Mouse (Mus musculus): Measurements from ENCODE around the gene Oaf. TPM values are rescaled to one million over a fixed set of nuclear protein-coding genes. Genes with fewer than 3 reads are reported as not detected.

Gene Oaf
- polyA plus RNA-seq, 1 experiment from 2014 or later = 30.9 TPM

- Histone ChIP-seq H3K36me3 (no peaks in the 10 kb centered on the region), H3K9ac (replicated peaks) (no peak overlapping the region; the same call in 1 of the 2 replicates), H3K4me3 (no peak overlapping the region), H3K27me3 (peaks cover 11% of the 10 kb centered on the region), H3K4me1 (peaks cover 11% of the 10 kb centered on the region), H3K27ac (replicated peaks) (no peak overlapping the region), H3K4me2 (replicated peaks) (no peak overlapping the region), H3K9me3 (no peaks in the 10 kb centered on the region)
- 4% methylated on average over 5 of the region's 5 CpGs for WGBS
- no peak for ATAC-seq (ENCODE audit: low FRiP score, low read depth)
Measured at GRCm38 (mm10) chr9:43232286-43232685, 7.4 kb downstream of the Oaf start.

GRCm38 (mm10) chr9:43231805-43232204, 7.9 kb downstream of the Oaf start:
- 80% methylated on average over 4 of the region's 4 CpGs for WGBS
- H3K4me2 ChIP-seq (replicated peaks) = no peak overlapping the region
- H3K27ac ChIP-seq (replicated peaks) = peak overlapping the region; percentile 8; the same call in 1 of the 2 replicates
- ATAC-seq (ENCODE audit: low FRiP score, low read depth) = no peak
- no peak overlapping the region for H3K4me3 ChIP-seq
- H3K36me3 ChIP-seq = no peaks in the 10 kb centered on the region
- peaks cover 6% of the 10 kb centered on the region for H3K27me3 ChIP-seq
- H3K4me1 ChIP-seq = peaks cover 9% of the 10 kb centered on the region
- H3K9ac ChIP-seq (replicated peaks) = no peak overlapping the region; the same call in 1 of the 2 replicates
- no peaks in the 10 kb centered on the region for H3K9me3 ChIP-seq

- H3K9ac ChIP-seq (replicated peaks) = no peak overlapping the region
- no peaks in the 10 kb centered on the region for H3K36me3 ChIP-seq
- no peak overlapping the region for H3K4me3 ChIP-seq
- no peak overlapping the region for H3K4me2 ChIP-seq (replicated peaks)
- no peak for ATAC-seq (ENCODE audit: low FRiP score, low read depth)
- WGBS = 70% methylated on average over 4 of the region's 4 CpGs
- H3K27me3 ChIP-seq = no peaks in the 10 kb centered on the region
- peaks cover 11% of the 10 kb centered on the region for H3K4me1 ChIP-seq
- H3K9me3 ChIP-seq = no peaks in the 10 kb centered on the region
- H3K27ac ChIP-seq (replicated peaks) = no peak overlapping the region
Measured at GRCm38 (mm10) chr9:43230886-43231285, 8.8 kb downstream of the Oaf start.

DNA sequence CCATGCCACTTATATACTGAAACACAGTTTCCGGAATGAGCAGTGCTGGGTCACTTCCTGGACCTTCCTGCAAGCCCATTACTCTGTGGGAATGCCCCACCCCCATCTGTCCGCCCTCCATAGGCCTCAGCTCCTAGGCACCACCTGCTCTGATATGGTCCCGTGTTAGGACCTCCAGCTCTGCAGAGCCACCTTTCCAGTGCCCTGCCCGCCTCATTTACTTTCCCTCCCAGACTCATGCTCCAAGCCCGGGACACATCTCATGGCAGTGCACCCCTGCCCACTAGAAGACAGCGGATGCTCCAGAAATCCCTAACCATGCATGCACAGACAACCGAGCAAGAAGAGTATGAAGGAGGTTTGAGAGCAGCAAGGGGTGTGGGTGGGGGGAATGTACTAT, 9.7 kb downstream of the Oaf start:
- H3K4me1 ChIP-seq = peaks cover 18% of the 10 kb centered on the region
- 92% methylated on average over 7 of the region's 7 CpGs for WGBS
- no peak for ATAC-seq (ENCODE audit: low FRiP score, low read depth)
- H3K9me3 ChIP-seq = no peaks in the 10 kb centered on the region
- H3K27me3 ChIP-seq = 0 out of 2 replicates have a peak, but pooled peaks cover 6% of the 10 kb centered on the region
- H3K4me3 ChIP-seq = no peak overlapping the region
- no peak overlapping the region for H3K9ac ChIP-seq (replicated peaks)
- no peaks in the 10 kb centered on the region for H3K36me3 ChIP-seq
- no peak overlapping the region for H3K4me2 ChIP-seq (replicated peaks)
- H3K27ac ChIP-seq (replicated peaks) = no peak overlapping the region

GRCm38 (mm10) chr9:43229398-43229895, 10.3 kb downstream of the Oaf start:
- H3K4me1 ChIP-seq = peaks cover 21% of the 10 kb centered on the region
- no peak for ATAC-seq (ENCODE audit: low FRiP score, low read depth)
- no peaks in the 10 kb centered on the region for H3K9me3 ChIP-seq
- H3K36me3 ChIP-seq = no peaks in the 10 kb centered on the region
- H3K9ac ChIP-seq (replicated peaks) = no peak overlapping the region
- H3K27me3 ChIP-seq = 0 out of 2 replicates have a peak, but pooled peaks cover 8% of the 10 kb centered on the region
- WGBS = 92% methylated on average over 10 of the region's 10 CpGs
- no peak overlapping the region for H3K4me3 ChIP-seq
- H3K4me2 ChIP-seq (replicated peaks) = no peak overlapping the region
- H3K27ac ChIP-seq (replicated peaks) = no peak overlapping the region

DNA sequence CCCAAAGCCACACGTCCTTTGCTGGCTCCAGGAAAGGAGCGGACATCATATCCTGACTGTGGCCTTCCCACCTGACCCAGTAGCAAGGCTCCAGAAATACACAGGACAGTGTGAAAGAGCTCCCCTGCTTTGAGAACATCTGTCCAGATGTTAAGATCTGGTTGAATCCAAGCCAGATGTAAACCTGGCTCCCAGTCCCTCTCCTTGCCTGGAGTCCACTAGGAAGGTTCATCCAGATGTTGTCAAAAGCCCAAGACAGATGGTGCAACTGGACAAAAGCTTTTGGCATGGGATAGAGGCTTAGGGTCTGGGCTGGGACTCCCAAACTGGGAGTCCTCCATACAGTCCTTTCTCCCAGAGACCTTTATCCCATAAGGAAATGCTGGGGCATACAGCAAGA, 11.0 kb downstream of the Oaf start:
- H3K4me1 ChIP-seq = peaks cover 21% of the 10 kb centered on the region
- H3K4me2 ChIP-seq (replicated peaks) = no peak overlapping the region
- no peaks in the 10 kb centered on the region for H3K36me3 ChIP-seq
- H3K9ac ChIP-seq (replicated peaks) = no peak overlapping the region
- 0 out of 2 replicates have a peak, but pooled peaks cover 8% of the 10 kb centered on the region for H3K27me3 ChIP-seq
- H3K27ac ChIP-seq (replicated peaks) = no peak overlapping the region
- WGBS = 84% methylated on average over 2 of the region's 2 CpGs
- ATAC-seq (ENCODE audit: low FRiP score, low read depth) = no peak
- H3K4me3 ChIP-seq = no peak overlapping the region
- no peaks in the 10 kb centered on the region for H3K9me3 ChIP-seq

GRCm38 (mm10) chr9:43227626-43228025, 12.1 kb downstream of the Oaf start:
- Histone ChIP-seq H3K36me3 (no peaks in the 10 kb centered on the region), H3K9ac (replicated peaks) (no peak overlapping the region), H3K27ac (replicated peaks) (no peak overlapping the region), H3K4me2 (replicated peaks) (no peak overlapping the region), H3K27me3 (0 out of 2 replicates have a peak, but pooled peaks cover 8% of the 10 kb centered on the region), H3K4me1 (peaks cover 21% of the 10 kb centered on the region), H3K9me3 (no peaks in the 10 kb centered on the region), H3K4me3 (no peak overlapping the region)
- 91% methylated on average over 8 of the region's 8 CpGs for WGBS
- ATAC-seq (ENCODE audit: low FRiP score, low read depth) = no peak

GRCm38 (mm10) chr9:43226573-43227160, 13.0 kb downstream of the Oaf start:
- no peak overlapping the region for H3K4me3 ChIP-seq
- peaks cover 14% of the 10 kb centered on the region for H3K4me1 ChIP-seq
- H3K9ac ChIP-seq (replicated peaks) = no peak overlapping the region
- 81% methylated on average over 9 of the region's 9 CpGs for WGBS
- no peaks in the 10 kb centered on the region for H3K9me3 ChIP-seq
- H3K4me2 ChIP-seq (replicated peaks) = no peak overlapping the region
- no peak overlapping the region for H3K27ac ChIP-seq (replicated peaks)
- H3K27me3 ChIP-seq = 0 out of 2 replicates have a peak, but pooled peaks cover 8% of the 10 kb centered on the region
- ATAC-seq (ENCODE audit: low FRiP score, low read depth) = no peak
- no peaks in the 10 kb centered on the region for H3K36me3 ChIP-seq

DNA sequence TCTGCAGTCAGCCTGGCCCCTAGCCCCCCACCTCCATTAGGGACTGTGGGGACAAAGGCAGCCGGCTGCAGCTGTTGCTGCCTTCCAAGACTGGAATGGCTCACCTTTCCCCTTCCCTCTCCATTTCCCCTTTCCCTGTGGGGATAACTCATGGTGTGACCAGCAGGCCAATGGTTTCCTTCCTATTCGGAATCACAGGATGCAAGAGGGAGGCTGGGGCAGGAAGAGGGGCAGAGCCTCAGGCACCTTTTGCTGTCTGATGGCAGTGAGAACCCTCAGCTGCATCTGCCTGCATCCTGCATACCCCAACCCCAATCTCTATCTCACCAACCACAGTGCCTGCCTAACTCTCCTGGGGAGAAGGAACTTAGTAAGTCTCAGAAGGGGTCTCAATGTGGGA, 14.2 kb downstream of the Oaf start:
- no peaks in the 10 kb centered on the region for H3K9me3 ChIP-seq
- 0 out of 2 replicates have a peak, but pooled peaks cover 8% of the 10 kb centered on the region for H3K27me3 ChIP-seq
- H3K36me3 ChIP-seq = no peaks in the 10 kb centered on the region
- no peak overlapping the region for H3K4me2 ChIP-seq (replicated peaks)
- WGBS = 43% methylated on average over 2 of the region's 2 CpGs
- H3K27ac ChIP-seq (replicated peaks) = no peak overlapping the region
- H3K4me1 ChIP-seq = peaks cover 12% of the 10 kb centered on the region
- H3K4me3 ChIP-seq = no peak overlapping the region
- 0 out of 2 replicates have a peak overlapping the region, but pooled peaks have one; percentile 0 for H3K9ac ChIP-seq (replicated peaks)
- no peak for ATAC-seq (ENCODE audit: low FRiP score, low read depth)

GRCm38 (mm10) chr9:43224771-43225355, 14.8 kb downstream of the Oaf start:
- no peak overlapping the region for H3K4me3 ChIP-seq
- H3K4me1 ChIP-seq = peaks cover 12% of the 10 kb centered on the region
- H3K36me3 ChIP-seq = no peaks in the 10 kb centered on the region
- WGBS = 53% methylated on average over 11 of the region's 11 CpGs
- no peak for ATAC-seq (ENCODE audit: low FRiP score, low read depth)
- H3K27ac ChIP-seq (replicated peaks) = no peak overlapping the region
- no peaks in the 10 kb centered on the region for H3K9me3 ChIP-seq
- H3K9ac ChIP-seq (replicated peaks) = no peak overlapping the region
- H3K4me2 ChIP-seq (replicated peaks) = no peak overlapping the region
- H3K27me3 ChIP-seq = 0 out of 2 replicates have a peak, but pooled peaks cover 8% of the 10 kb centered on the region

DNA sequence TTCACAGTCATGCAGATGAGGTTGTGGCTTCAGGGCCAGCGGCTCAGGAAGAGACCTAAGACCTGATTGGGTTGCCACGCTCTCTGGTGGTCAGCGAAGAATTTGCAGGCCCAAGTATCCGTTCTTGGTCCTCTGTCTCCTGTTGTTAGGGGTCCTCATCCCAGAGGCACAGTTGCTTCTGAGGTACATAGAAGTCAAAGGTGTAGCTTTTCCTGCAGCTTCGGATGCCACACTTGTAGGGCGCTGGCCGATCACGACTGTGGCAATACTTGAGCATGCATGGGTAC, 17.3 kb downstream of the Oaf start:
- Histone ChIP-seq H3K27ac (replicated peaks) (no peak overlapping the region), H3K9ac (replicated peaks) (no peak overlapping the region), H3K4me2 (replicated peaks) (no peak overlapping the region), H3K9me3 (no peaks in the 10 kb centered on the region), H3K4me3 (no peak overlapping the region), H3K36me3 (no peaks in the 10 kb centered on the region), H3K4me1 (peaks cover 12% of the 10 kb centered on the region), H3K27me3 (0 out of 2 replicates have a peak, but pooled peaks cover 8% of the 10 kb centered on the region)
- WGBS = 39% methylated on average over 8 of the region's 8 CpGs
- no peak for ATAC-seq (ENCODE audit: low FRiP score, low read depth)

- no peak overlapping the region for H3K4me2 ChIP-seq (replicated peaks)
- 31% methylated on average over 18 of the region's 18 CpGs for WGBS
- no peak overlapping the region for H3K27ac ChIP-seq (replicated peaks)
- H3K9ac ChIP-seq (replicated peaks) = no peak overlapping the region
- H3K4me1 ChIP-seq = peaks cover 12% of the 10 kb centered on the region
- H3K4me3 ChIP-seq = no peak overlapping the region
- H3K36me3 ChIP-seq = no peaks in the 10 kb centered on the region
- no peaks in the 10 kb centered on the region for H3K9me3 ChIP-seq
- H3K27me3 ChIP-seq = 0 out of 2 replicates have a peak, but pooled peaks cover 8% of the 10 kb centered on the region
- peak; percentile 38; the same call in 1 of the 2 replicates for ATAC-seq (ENCODE audit: low FRiP score, low read depth)
Measured at GRCm38 (mm10) chr9:43221643-43222428, 17.9 kb downstream of the Oaf start.

Measured in midbrain, embryonic 12.5 days (tissue).